Mouse (Mus musculus) testis, adult 2 months (tissue): Measurements from ENCODE around the gene Olfr775.

Experiments used
- CTCF ChIP-seq: fragments of 200-500 bp; IDR thresholded peaks from 2 replicates; pipeline ENCODE4 v1.5.1; 2012; ENCODE audit warnings: low read depth, mild to moderate bottlenecking, inconsistent platforms, low read length, moderate library complexity; ENCODE audit not compliant: control insufficient read depth, insufficient read depth, insufficient replicate concordance
- POLR2A ChIP-seq: fragments of 200-500 bp; IDR thresholded peaks from 2 replicates; pipeline ENCODE4 v1.6.1; 2012; ENCODE audit warnings: low read depth, mild to moderate bottlenecking, inconsistent platforms, low read length, moderate library complexity; ENCODE audit not compliant: control insufficient read depth

DNA sequence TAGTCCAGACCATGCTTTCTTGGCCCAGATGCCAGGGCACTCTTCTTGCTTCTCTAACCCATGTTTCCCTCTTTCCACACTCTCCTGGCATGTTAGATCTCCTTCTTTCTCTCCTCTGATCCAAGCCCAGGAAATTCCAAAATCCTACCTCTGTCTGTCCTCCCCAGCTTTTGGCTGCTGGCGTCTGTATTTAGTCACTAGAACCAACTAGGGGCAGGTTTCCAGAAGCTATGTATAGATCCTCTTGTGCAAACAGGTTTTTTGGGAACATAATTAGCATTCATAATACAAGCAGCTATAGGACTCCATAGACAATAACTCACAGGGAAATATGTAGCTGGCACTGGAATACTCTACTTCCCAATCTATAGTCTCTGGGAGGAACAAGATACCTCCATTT lies 17.5 kb upstream of the Olfr775 start:
- TF ChIP-seq POLR2A (no peak), CTCF (no peak)
